Mouse (Mus musculus) MEL (cell line): ENCODE results near the gene Ppig. TPM values are rescaled to one million over a fixed set of nuclear protein-coding genes. Genes with fewer than 3 reads are reported as not detected.
A peak's percentile ranks its signal among the peaks of the same experiment; 100 is the strongest.

Source experiments
- DNase-seq: peaks from one replicate; pipeline ENCODE4 v3.0.0; 2011; ENCODE audit warnings: low read depth, low spot score
- H3K27ac ChIP-seq: 2 replicates; pipeline ENCODE4 v1.5.1; 2012; ENCODE audit warnings: low read depth, mild to moderate bottlenecking, control low read depth, low read length, moderate library complexity; ENCODE audit not compliant: control insufficient read depth
- H3K27me3 ChIP-seq, 2 experiments: fragments of 150-350 bp in 1 of 2; sonication (generic) in 1 of 2; 2 replicates each; pipeline ENCODE4 v1.6.1; 2012; ENCODE audit warnings: low read length in 2 of 2, mild to moderate bottlenecking in 2 of 2, improper control_type of control experiment in 1 of 2, moderate library complexity in 1 of 2; ENCODE audit not compliant: insufficient read depth in 2 of 2, control insufficient read depth in 1 of 2
- H3K36me3 ChIP-seq, 2 experiments: 2 replicates each; pipeline ENCODE4 v1.6.1; 2012 to 2014; ENCODE audit warnings: low read length in 2 of 2, improper control_type of control experiment in 1 of 2, inconsistent platforms in 1 of 2, mild to moderate bottlenecking in 1 of 2; ENCODE audit not compliant: insufficient read depth in 2 of 2, control insufficient read depth in 1 of 2
- H3K4me1 ChIP-seq, 2 experiments: fragments of 150-350 bp in 1 of 2; sonication (generic) in 1 of 2; 2 replicates each; pipeline ENCODE4 v1.6.1; 2012; ENCODE audit warnings: low read length in 2 of 2, improper control_type of control experiment in 1 of 2, mild to moderate bottlenecking in 1 of 2; ENCODE audit not compliant: insufficient read depth in 2 of 2, control insufficient read depth in 1 of 2
- H3K4me3 ChIP-seq, 2 experiments: fragments of 150-350 bp in 1 of 2; sonication (generic) in 1 of 2; 2 replicates each; pipeline ENCODE4 v1.5.1; 2012; ENCODE audit warnings: low read depth in 2 of 2, low read length in 2 of 2, mild to moderate bottlenecking in 2 of 2, moderate library complexity in 2 of 2, control low read depth in 1 of 2, improper control_type of control experiment in 1 of 2; ENCODE audit not compliant: control insufficient read depth in 1 of 2, insufficient read depth in 1 of 2
- H3K79me2 ChIP-seq: 2 replicates; pipeline ENCODE4 v1.6.1; 2012; ENCODE audit warnings: mild to moderate bottlenecking, low read length, moderate library complexity; ENCODE audit not compliant: control insufficient read depth, poor library complexity, insufficient read depth
- H3K9ac ChIP-seq: 2 replicates; pipeline ENCODE4 v1.6.1; 2012; ENCODE audit warnings: low read depth, mild to moderate bottlenecking, control low read depth, low read length, moderate library complexity; ENCODE audit not compliant: control insufficient read depth, poor library complexity, severe bottlenecking
- H3K9me3 ChIP-seq: fragments of 150-350 bp; sonication (generic); replicated peaks from 2 replicates; pipeline ENCODE4 v1.6.1; 2012; ENCODE audit warnings: mild to moderate bottlenecking, low read length, improper control_type of control experiment, moderate library complexity; ENCODE audit not compliant: insufficient read depth
- BHLHE40 ChIP-seq: IDR thresholded peaks from 2 replicates; pipeline ENCODE4 v1.6.1; 2012; ENCODE audit warnings: low read depth, mild to moderate bottlenecking, inconsistent platforms, low read length, improper control_type of control experiment, borderline replicate concordance
- CHD2 ChIP-seq: IDR thresholded peaks from 2 replicates; pipeline ENCODE4 v1.6.1; 2011; ENCODE audit warnings: low read length, improper control_type of control experiment
- CTCF ChIP-seq, 3 experiments: IDR thresholded peaks in 2 of 3; conservative IDR thresholded peaks in 1 of 3; 2 replicates each; pipeline ENCODE4 v1.5.1; 2011 to 2012; ENCODE audit warnings: low read length in 3 of 3, low read depth in 2 of 3, mild to moderate bottlenecking in 2 of 3, improper control_type of control experiment in 1 of 3, inconsistent platforms in 1 of 3, mixed read lengths in 1 of 3, moderate library complexity in 1 of 3; ENCODE audit not compliant: control insufficient read depth in 1 of 3, insufficient read depth in 1 of 3, poor library complexity in 1 of 3, severe bottlenecking in 1 of 3
- E2F4 ChIP-seq: IDR thresholded peaks from 2 replicates; pipeline ENCODE4 v1.6.1; 2011; ENCODE audit warnings: low read depth, low read length, improper control_type of control experiment, borderline replicate concordance
- ELF1 ChIP-seq: IDR thresholded peaks from 2 replicates; pipeline ENCODE4 v1.6.1; 2014; ENCODE audit warnings: low read depth, mild to moderate bottlenecking, inconsistent platforms, low read length, improper control_type of control experiment, moderate library complexity
- ETS1 ChIP-seq: IDR thresholded peaks from 2 replicates; pipeline ENCODE4 v1.6.1; 2012; ENCODE audit warnings: low read depth, mild to moderate bottlenecking, inconsistent platforms, low read length, improper control_type of control experiment, moderate library complexity
- GABPA ChIP-seq: IDR thresholded peaks from 2 replicates; pipeline ENCODE4 v1.6.1; 2012; ENCODE audit warnings: low read depth, mild to moderate bottlenecking, inconsistent platforms, low read length, improper control_type of control experiment, moderate library complexity
- GATA1 ChIP-seq: IDR thresholded peaks from 2 replicates; pipeline ENCODE4 v1.6.1; 2011; ENCODE audit warnings: low read depth, low read length, improper control_type of control experiment
- HCFC1 ChIP-seq: IDR thresholded peaks from 2 replicates; pipeline ENCODE4 v1.6.1; 2012; ENCODE audit warnings: low read depth, mild to moderate bottlenecking, inconsistent platforms, low read length, improper control_type of control experiment, moderate library complexity
- JUND ChIP-seq: IDR thresholded peaks from 2 replicates; pipeline ENCODE4 v1.6.1; 2011; ENCODE audit warnings: low read depth, mild to moderate bottlenecking, improper control_type of control experiment, low read length
- KAT2A ChIP-seq: conservative IDR thresholded peaks from 2 replicates; pipeline ENCODE4 v1.6.1; 2012; ENCODE audit warnings: low read depth, low read length, improper control_type of control experiment, inconsistent platforms
- MAFK ChIP-seq: IDR thresholded peaks from 2 replicates; pipeline ENCODE4 v1.6.1; 2011; ENCODE audit warnings: low read depth, mild to moderate bottlenecking, low read length, improper control_type of control experiment, borderline replicate concordance
- MAX ChIP-seq: IDR thresholded peaks from 2 replicates; pipeline ENCODE4 v1.6.1; 2011; ENCODE audit warnings: low read length, improper control_type of control experiment
- MAZ ChIP-seq: IDR thresholded peaks from 2 replicates; pipeline ENCODE4 v1.6.1; 2012; ENCODE audit warnings: low read depth, mild to moderate bottlenecking, inconsistent platforms, low read length, improper control_type of control experiment
- MEF2A ChIP-seq: IDR thresholded peaks from 2 replicates; pipeline ENCODE4 v1.6.1; 2014; ENCODE audit warnings: low read depth, mild to moderate bottlenecking, inconsistent platforms, low read length, improper control_type of control experiment; ENCODE audit not compliant: poor library complexity, insufficient replicate concordance, severe bottlenecking; ENCODE audit errors: extremely low read depth
- MXI1 ChIP-seq: IDR thresholded peaks from 2 replicates; pipeline ENCODE4 v1.6.1; 2011; ENCODE audit warnings: mild to moderate bottlenecking, low read depth, low read length, improper control_type of control experiment
- MYC ChIP-seq: IDR thresholded peaks from 2 replicates; pipeline ENCODE4 v1.6.1; 2011; ENCODE audit warnings: low read depth, mild to moderate bottlenecking, low read length, improper control_type of control experiment, moderate library complexity
- NELFE ChIP-seq: IDR thresholded peaks from 2 replicates; pipeline ENCODE4 v1.6.1; 2011; ENCODE audit warnings: low read depth, low read length, improper control_type of control experiment
- NRF1 ChIP-seq: IDR thresholded peaks from 2 replicates; pipeline ENCODE4 v1.6.1; 2014; ENCODE audit warnings: low read depth, mild to moderate bottlenecking, inconsistent platforms, low read length, improper control_type of control experiment, moderate library complexity; ENCODE audit not compliant: poor library complexity, insufficient read depth, severe bottlenecking
- POLR2A ChIP-seq, 2 experiments: IDR thresholded peaks; 2 replicates each; pipeline ENCODE4 v1.6.1; 2011 to 2012; ENCODE audit warnings: low read length in 2 of 2, mild to moderate bottlenecking in 2 of 2, control low read depth in 1 of 2, improper control_type of control experiment in 1 of 2, low read depth in 1 of 2, moderate library complexity in 1 of 2; ENCODE audit not compliant: control insufficient read depth in 1 of 2, insufficient read depth in 1 of 2, poor library complexity in 1 of 2
- POLR2AphosphoS2 ChIP-seq: IDR thresholded peaks from 2 replicates; pipeline ENCODE4 v1.6.1; 2011; ENCODE audit warnings: low read length, improper control_type of control experiment
- POLR2AphosphoS5 ChIP-seq: IDR thresholded peaks from 2 replicates; pipeline ENCODE4 v1.6.1; 2012; ENCODE audit warnings: low read depth, borderline replicate concordance, mild to moderate bottlenecking, inconsistent platforms, low read length, moderate library complexity, mixed read lengths
- RCOR1 ChIP-seq: IDR thresholded peaks from 2 replicates; pipeline ENCODE4 v1.6.1; 2012; ENCODE audit warnings: low read depth, mild to moderate bottlenecking, inconsistent platforms, low read length, improper control_type of control experiment
- SIN3A ChIP-seq: IDR thresholded peaks from 2 replicates; pipeline ENCODE4 v1.6.1; 2012; ENCODE audit warnings: low read length, improper control_type of control experiment, inconsistent platforms
- TAL1 ChIP-seq: IDR thresholded peaks from 2 replicates; pipeline ENCODE4 v1.6.1; 2012; ENCODE audit warnings: mild to moderate bottlenecking, inconsistent platforms, low read length, moderate library complexity, mixed read lengths
- TBP ChIP-seq: IDR thresholded peaks from 2 replicates; pipeline ENCODE4 v1.8.0; 2011; ENCODE audit warnings: low read depth, low read length, improper control_type of control experiment
- TCF12 ChIP-seq: IDR thresholded peaks from 2 replicates; pipeline ENCODE4 v1.6.1; 2014; ENCODE audit warnings: low read depth, mild to moderate bottlenecking, inconsistent platforms, low read length, improper control_type of control experiment, moderate library complexity
- UBTF ChIP-seq: IDR thresholded peaks from 2 replicates; pipeline ENCODE4 v1.6.1; 2012; ENCODE audit warnings: low read depth, mild to moderate bottlenecking, inconsistent platforms, low read length, improper control_type of control experiment, moderate library complexity, borderline replicate concordance; ENCODE audit not compliant: insufficient read depth
- USF1 ChIP-seq: IDR thresholded peaks from 2 replicates; pipeline ENCODE4 v1.6.1; 2014; ENCODE audit warnings: low read depth, mild to moderate bottlenecking, inconsistent platforms, low read length, improper control_type of control experiment, moderate library complexity
- USF2 ChIP-seq, 2 experiments: IDR thresholded peaks; 2 replicates each; pipeline ENCODE4 v1.6.1; 2011 to 2012; ENCODE audit warnings: improper control_type of control experiment in 2 of 2, low read length in 2 of 2, borderline replicate concordance in 1 of 2, inconsistent platforms in 1 of 2, low read depth in 1 of 2, mild to moderate bottlenecking in 1 of 2; ENCODE audit not compliant: insufficient read depth in 1 of 2
- ZC3H11A ChIP-seq: IDR thresholded peaks from 2 replicates; pipeline ENCODE4 v1.6.1; 2012; ENCODE audit warnings: low read depth, mild to moderate bottlenecking, inconsistent platforms, low read length, improper control_type of control experiment
- ZKSCAN1 ChIP-seq: IDR thresholded peaks from 2 replicates; pipeline ENCODE4 v1.6.1; 2012; ENCODE audit warnings: low read depth, mild to moderate bottlenecking, inconsistent platforms, low read length, improper control_type of control experiment, moderate library complexity
- ZMIZ1 ChIP-seq: IDR thresholded peaks from 2 replicates; pipeline ENCODE4 v1.6.1; 2012; ENCODE audit warnings: low read depth, mild to moderate bottlenecking, inconsistent platforms, low read length, improper control_type of control experiment, moderate library complexity
- ZNF384 ChIP-seq: IDR thresholded peaks from 2 replicates; pipeline ENCODE4 v1.6.1; 2012; ENCODE audit warnings: low read depth, mild to moderate bottlenecking, inconsistent platforms, low read length, improper control_type of control experiment
- polyA plus RNA-seq, 2 experiments: library from polyadenylated mRNA; stranded (reverse) in 1 of 2; unstranded in 1 of 2; fragments of >175 nt in 1 of 2; fragments of >200 nt in 1 of 2; gene quantifications; 2 replicates each; pipeline versions ENCODE4 v1.2.1 to v1.2.4; 2012; ENCODE audit warnings: low replicate concordance in 2 of 2, low read depth in 1 of 2; ENCODE audit not compliant: insufficient read length in 2 of 2, insufficient read depth in 1 of 2, missing spikeins in 1 of 2
- total RNA-seq: library from RNA; depleted of rRNA; stranded (reverse); fragments of 300-350 nt; gene quantifications from 2 replicates; pipeline ENCODE4 v1.2.3, GENCODE M21; 2012

Gene Ppig
- total and polyA plus RNA-seq, 3 experiments: 12.5 to 132 (median 115) TPM

- Histone ChIP-seq H3K36me3 (peaks cover 6 to 15% of the 10 kb centered on the region in 2 experiments), H3K27me3 (peaks cover 8 to 13% of the 10 kb centered on the region in 2 experiments), H3K4me3 (peak overlapping the region; percentile 91 to 95), H3K27ac (peak overlapping the region; percentile 82), H3K79me2 (peaks cover 33% of the 10 kb centered on the region), H3K9me3 (no peaks in the 10 kb centered on the region), H3K9ac (peak overlapping the region; percentile 95), H3K4me1 (peaks cover 0 to 5% of the 10 kb centered on the region in 2 experiments; a peak in 3 of 4 replicates)
- peak; percentile 95 for DNase-seq
- TF ChIP-seq TAL1 (no peak), MAZ (peak; percentile 93), POLR2AphosphoS5 (no peak), ELF1 (0 out of 2 replicates have a peak, but pooled peaks have one; percentile 36), MAX (peak; percentile 86), MYC (peak; percentile 78; the same call in 1 of the 2 replicates), ZKSCAN1 (no peak), MEF2A (no peak), MXI1 (peak; percentile 93), POLR2AphosphoS2 (peak; percentile 76; the same call in 1 of the 2 replicates), ETS1 (peak; percentile 68; the same call in 1 of the 2 replicates), KAT2A (peak; percentile 84), USF2 (IDR thresholded peaks at IDR 0.05; ENCODE audit: borderline replicate concordance in 1 of 2, insufficient read depth in 1 of 2, low read depth in 1 of 2, low read length in 2 of 2) (no peak), USF1 (no peak), ZNF384 (no peak), RCOR1 (no peak), ZMIZ1 (peak; percentile 23), ZC3H11A (peak; percentile 27; the same call in 1 of the 2 replicates), GABPA (peak; percentile 74; the same call in 1 of the 2 replicates), POLR2A (IDR thresholded peaks at IDR 0.05; ENCODE audit: control insufficient read depth in 1 of 2, insufficient read depth in 1 of 2, low read depth in 1 of 2, low read length in 2 of 2, poor library complexity in 1 of 2) (peak in 1 of 2 experiments; percentile 85; a peak in 3 of 4 replicates), BHLHE40 (no peak; the same call in 1 of the 2 replicates), TCF12 (peak; percentile 67), HCFC1 (peak; percentile 97), NRF1 (no peak), JUND (peak; percentile 17; the same call in 1 of the 2 replicates), MAFK (peak; percentile 76), UBTF (peak; percentile 79; the same call in 1 of the 2 replicates), SIN3A (peak; percentile 93), NELFE (peak; percentile 84), GATA1 (no peak), CHD2 (peak; percentile 38; the same call in 1 of the 2 replicates), TBP (peak; percentile 67), E2F4 (peak; percentile 56; the same call in 1 of the 2 replicates), CTCF (IDR thresholded peaks at IDR 0.05 in 2 of 3, conservative IDR thresholded peaks at IDR 0.05 in 1 of 3; ENCODE audit: control insufficient read depth in 1 of 3, insufficient read depth in 1 of 3, low read depth in 2 of 3, low read length in 3 of 3, poor library complexity in 1 of 3, severe bottlenecking in 1 of 3) (no peak)
Measured at GRCm38 (mm10) chr2:69722650-69723518, 539 bp downstream of the Ppig start.
